Mouse (Mus musculus) heart, postnatal 0 days (tissue): Measurements from ENCODE around the gene Snrk.

Experiments used
- CTCF ChIP-seq: IDR thresholded peaks from 2 replicates; pipeline ENCODE4 v1.5.1; 2016; ENCODE audit warnings: antibody characterized with exemption, control low read depth, low read depth
- EP300 ChIP-seq: IDR thresholded peaks from 2 replicates; pipeline ENCODE4 v1.6.1; 2016; ENCODE audit warnings: antibody characterized with exemption, low read depth

DNA sequence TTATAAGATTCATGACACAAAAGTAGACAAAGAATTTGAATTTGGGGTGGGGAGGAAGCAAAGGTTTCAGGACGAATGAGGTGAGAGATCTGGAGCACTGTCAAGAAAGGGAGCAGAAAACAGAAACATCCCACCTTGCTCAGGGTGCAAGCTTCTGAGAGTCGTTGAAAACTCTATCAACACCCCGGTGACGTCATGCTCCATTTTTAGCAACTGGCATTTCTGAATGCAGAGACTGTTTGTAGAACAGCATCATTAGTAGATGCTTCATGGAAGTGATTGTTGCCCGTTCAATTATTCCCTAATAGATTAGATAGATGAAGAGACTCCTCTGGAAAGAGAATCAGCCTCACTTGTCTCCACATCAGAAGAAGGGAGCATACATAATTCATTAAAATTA is 38.6 kb upstream of the Snrk start:
- TF ChIP-seq EP300 (no peak), CTCF (no peak)
